Mouse (Mus musculus) hindbrain, embryonic 16.5 days (tissue): ENCODE results near the gene Carmil2. TPM values are rescaled to one million over a fixed set of nuclear protein-coding genes. Genes with fewer than 3 reads are reported as not detected.

ENCODE experiments used
- ATAC-seq: fragments of 200-750 bp; cut with Nextera tagmentation; 2 replicates; pipeline ENCODE4 v1.8.0; 2017; ENCODE audit warnings: moderate TSS enrichment, moderate library complexity
- H3K27ac ChIP-seq: fragments of 300-500 bp; sonication (generic); 2 replicates; pipeline ENCODE4 v1.5.1; 2014; ENCODE audit warnings: low read depth, mild to moderate bottlenecking, control low read depth, low read length, moderate library complexity
- H3K27me3 ChIP-seq: fragments of 300-500 bp; sonication (generic); replicated peaks from 2 replicates; pipeline ENCODE4 v1.6.1; 2014; ENCODE audit warnings: low read length; ENCODE audit not compliant: control insufficient read depth, insufficient read depth
- H3K36me3 ChIP-seq: fragments of 300-500 bp; sonication (generic); 2 replicates; pipeline ENCODE4 v1.6.1; 2014; ENCODE audit warnings: mild to moderate bottlenecking, low read length, moderate library complexity, mixed read lengths; ENCODE audit not compliant: control insufficient read depth, insufficient read depth
- H3K4me1 ChIP-seq: fragments of 300-500 bp; sonication (generic); 2 replicates; pipeline ENCODE4 v1.6.1; 2014; ENCODE audit warnings: low read depth, low read length; ENCODE audit not compliant: control insufficient read depth, insufficient read depth
- H3K4me2 ChIP-seq: fragments of 300-500 bp; sonication (generic); 2 replicates; pipeline ENCODE4 v1.6.1; 2014; ENCODE audit warnings: mild to moderate bottlenecking, low read length, control low read depth, moderate library complexity
- H3K4me3 ChIP-seq: fragments of 300-500 bp; sonication (generic); 2 replicates; pipeline ENCODE4 v1.5.1; 2014; ENCODE audit warnings: mild to moderate bottlenecking, low read length, control low read depth, moderate library complexity
- H3K9ac ChIP-seq: fragments of 300-500 bp; sonication (generic); 2 replicates; pipeline ENCODE4 v1.6.1; 2014; ENCODE audit warnings: low read depth, mild to moderate bottlenecking, control low read depth, low read length, moderate library complexity
- H3K9me3 ChIP-seq: fragments of 300-500 bp; sonication (generic); 2 replicates; pipeline ENCODE4 v1.6.1; 2014; ENCODE audit warnings: mild to moderate bottlenecking, low read length, moderate library complexity; ENCODE audit not compliant: control insufficient read depth
- WGBS: fragments of 180-500 bp; shearing (Covaris S2); extraction: QIAGEN DNeasy Blood & Tissue Kit; methylation state at CpG from one replicate; pipeline ENCODE4 v1.1.7; 2014; 5-methylcytosine and 5-hydroxymethylcytosine counted together
- polyA plus RNA-seq: library from polyadenylated mRNA; unstranded; fragments of >200 nt; fragmentation: Nextera tagmentation; extraction: Ambion mirVana; gene quantifications from 2 replicates; pipeline ENCODE4 v1.2.1, GENCODE M21; 2015

Carmil2 gene
- polyA plus RNA-seq, 1 experiment from 2014 or later = 22.0 TPM

DNA sequence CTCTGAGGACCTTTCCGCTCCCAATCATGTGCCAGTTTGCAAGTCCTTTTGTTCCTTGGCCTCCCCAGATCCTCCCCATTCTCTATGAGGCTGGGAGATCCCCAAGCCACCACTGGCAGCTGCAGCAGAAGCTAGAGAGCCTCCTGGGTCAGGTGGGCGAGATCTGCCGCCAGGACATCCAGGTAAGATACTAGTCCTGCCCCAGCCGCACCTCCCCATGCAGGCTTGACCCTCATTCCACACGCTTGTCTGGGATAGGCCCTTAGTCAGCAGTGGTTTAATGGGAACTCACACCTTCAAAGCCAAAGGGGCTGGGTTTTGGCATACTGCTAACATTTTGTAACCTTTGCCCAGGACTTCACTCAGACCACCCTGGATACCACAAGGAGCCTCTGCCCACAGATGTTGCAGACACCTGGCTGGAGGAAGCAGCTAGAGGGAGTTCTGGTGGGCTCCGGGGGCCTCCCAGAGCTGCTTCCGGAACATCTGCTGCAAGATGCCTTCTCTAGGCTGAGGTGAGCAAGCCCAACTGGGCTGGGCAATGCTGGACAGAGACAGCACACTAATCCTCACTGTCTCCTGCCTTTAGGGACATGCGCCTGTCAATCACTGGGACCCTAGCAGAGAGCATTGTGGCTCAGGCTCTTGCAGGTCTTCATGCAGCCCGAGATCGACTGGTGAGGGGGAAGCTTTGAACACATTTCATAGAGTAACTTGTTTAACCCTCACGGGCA is 6.5 kb downstream of the Carmil2 start:
- Histone ChIP-seq H3K4me2 (no peak overlapping the region), H3K4me3 (no peak overlapping the region), H3K4me1 (peaks cover 9% of the 10 kb centered on the region), H3K27ac (no peak overlapping the region), H3K36me3 (peaks cover 10% of the 10 kb centered on the region), H3K27me3 (no peaks in the 10 kb centered on the region), H3K9ac (no peak overlapping the region), H3K9me3 (no peaks in the 10 kb centered on the region)
- ATAC-seq = no peak
- 96% methylated on average over 11 of the region's 11 CpGs for WGBS

DNA sequence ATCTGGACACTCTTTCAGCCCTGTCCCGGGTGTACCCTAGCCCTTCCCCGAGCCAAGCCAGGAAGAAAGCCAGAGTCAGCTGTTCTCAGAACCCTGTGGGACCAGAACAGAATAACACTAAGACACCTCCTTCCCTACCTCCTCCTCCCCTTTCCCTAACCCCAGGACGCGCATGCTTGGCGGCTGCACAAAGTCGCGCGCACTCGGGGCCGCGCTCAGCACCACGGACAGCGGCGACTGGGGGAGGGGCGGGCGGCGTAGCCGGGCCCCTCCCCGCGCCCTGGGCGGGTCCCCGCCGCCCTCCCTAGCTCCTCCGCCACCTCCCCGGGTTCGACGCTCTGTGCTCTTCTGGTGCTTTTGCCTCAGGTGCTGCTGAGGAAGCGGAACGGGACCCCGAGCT is 7.6 kb downstream of the Carmil2 start:
- Histone ChIP-seq H3K36me3 (peaks cover 21% of the 10 kb centered on the region), H3K27me3 (no peaks in the 10 kb centered on the region), H3K4me1 (peaks cover 9% of the 10 kb centered on the region), H3K9ac (peak overlapping the region; percentile 82), H3K27ac (peak overlapping the region; percentile 85), H3K4me2 (peak overlapping the region; percentile 72), H3K4me3 (peak overlapping the region; percentile 60), H3K9me3 (no peaks in the 10 kb centered on the region)
- 1% methylated on average over 28 of the region's 30 CpGs for WGBS
- ATAC-seq = peak; percentile 72

DNA sequence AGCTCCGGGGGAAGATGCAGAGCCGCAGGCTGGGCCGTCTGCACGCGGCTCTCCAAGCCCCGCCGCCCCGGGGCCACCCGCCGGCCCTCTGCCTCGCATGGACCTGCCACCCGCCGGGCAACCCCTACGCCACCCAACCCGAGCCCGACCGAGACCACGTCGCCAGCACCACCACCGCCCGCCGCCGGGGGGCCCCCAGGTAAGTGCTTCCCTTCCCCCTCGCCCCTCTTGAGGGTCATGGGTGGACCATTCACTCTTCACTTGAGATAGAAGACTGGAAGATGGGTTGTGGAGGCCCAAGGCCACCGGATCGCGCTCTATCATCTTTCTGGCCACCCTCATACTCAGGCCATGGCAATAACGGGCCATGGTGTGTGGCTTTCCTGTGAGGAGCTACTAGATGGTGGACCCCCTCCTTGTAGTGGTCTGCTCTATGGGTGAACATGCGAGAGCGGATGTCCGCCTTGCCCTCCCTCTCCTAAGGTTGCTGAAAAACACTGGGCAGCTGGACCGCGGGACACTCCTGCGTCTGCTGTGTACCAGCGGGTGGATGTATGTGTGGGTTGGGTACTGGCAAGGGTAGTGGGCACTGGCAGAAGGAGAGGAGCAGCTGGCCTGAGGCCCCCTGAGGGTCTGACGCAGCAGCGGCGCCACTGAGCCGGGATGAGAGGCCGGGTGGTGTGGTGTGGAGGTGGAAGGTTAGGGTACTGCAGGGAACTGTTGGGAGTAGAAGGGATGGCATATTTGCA is 8.2 kb downstream of the Carmil2 start:
- peaks cover 9% of the 10 kb centered on the region for H3K4me1 ChIP-seq
- WGBS = 6% methylated on average over 27 of the region's 40 CpGs
- H3K27me3 ChIP-seq = no peaks in the 10 kb centered on the region
- peak overlapping the region; percentile 82 for H3K9ac ChIP-seq
- peak; percentile 53 for ATAC-seq
- peak overlapping the region; percentile 85 for H3K27ac ChIP-seq
- H3K9me3 ChIP-seq = no peaks in the 10 kb centered on the region
- H3K4me2 ChIP-seq = peak overlapping the region; percentile 72
- H3K4me3 ChIP-seq = peak overlapping the region; percentile 60
- H3K36me3 ChIP-seq = peaks cover 23% of the 10 kb centered on the region

DNA sequence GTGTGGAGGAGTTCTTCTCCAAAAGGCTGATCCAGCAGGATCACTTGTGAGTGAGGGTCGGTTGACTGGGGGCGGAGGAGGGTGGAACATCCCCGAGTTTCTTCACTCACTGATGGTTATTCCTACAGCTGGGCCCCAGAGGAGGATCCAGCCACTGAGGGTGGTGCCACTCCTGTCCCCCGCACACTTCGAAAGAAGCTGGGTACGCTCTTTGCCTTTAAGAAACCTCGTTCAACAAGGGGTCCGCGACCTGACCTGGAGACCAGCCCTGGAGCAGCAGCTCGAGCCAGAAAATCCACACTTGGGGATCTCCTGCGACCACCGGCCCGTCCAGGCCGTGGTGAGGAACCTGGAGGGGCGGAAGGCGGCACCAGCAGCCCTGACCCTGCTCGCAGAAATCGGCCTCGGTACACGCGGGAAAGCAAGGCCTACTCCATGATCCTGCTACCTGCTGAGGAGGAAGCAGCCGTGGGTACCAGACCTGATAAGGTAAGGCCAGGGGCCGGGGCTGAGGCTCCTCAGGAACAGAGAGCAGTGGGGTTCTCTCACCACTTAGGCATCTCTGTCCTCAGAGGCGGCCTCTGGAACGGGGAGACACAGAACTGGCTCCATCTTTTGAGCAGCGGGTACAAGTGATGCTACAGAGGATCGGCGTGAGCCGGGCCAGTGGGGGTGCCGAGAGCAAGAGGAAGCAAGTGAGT is 9.2 kb downstream of the Carmil2 start:
- Histone ChIP-seq H3K27ac (peak overlapping the region; percentile 85), H3K9ac (peak overlapping the region; percentile 82), H3K4me3 (peak overlapping the region; percentile 60), H3K27me3 (no peaks in the 10 kb centered on the region), H3K36me3 (peaks cover 26% of the 10 kb centered on the region), H3K4me1 (peaks cover 18% of the 10 kb centered on the region), H3K9me3 (no peaks in the 10 kb centered on the region), H3K4me2 (peak overlapping the region; percentile 72)
- WGBS = 81% methylated on average over 30 of the region's 30 CpGs
- no peak for ATAC-seq

DNA sequence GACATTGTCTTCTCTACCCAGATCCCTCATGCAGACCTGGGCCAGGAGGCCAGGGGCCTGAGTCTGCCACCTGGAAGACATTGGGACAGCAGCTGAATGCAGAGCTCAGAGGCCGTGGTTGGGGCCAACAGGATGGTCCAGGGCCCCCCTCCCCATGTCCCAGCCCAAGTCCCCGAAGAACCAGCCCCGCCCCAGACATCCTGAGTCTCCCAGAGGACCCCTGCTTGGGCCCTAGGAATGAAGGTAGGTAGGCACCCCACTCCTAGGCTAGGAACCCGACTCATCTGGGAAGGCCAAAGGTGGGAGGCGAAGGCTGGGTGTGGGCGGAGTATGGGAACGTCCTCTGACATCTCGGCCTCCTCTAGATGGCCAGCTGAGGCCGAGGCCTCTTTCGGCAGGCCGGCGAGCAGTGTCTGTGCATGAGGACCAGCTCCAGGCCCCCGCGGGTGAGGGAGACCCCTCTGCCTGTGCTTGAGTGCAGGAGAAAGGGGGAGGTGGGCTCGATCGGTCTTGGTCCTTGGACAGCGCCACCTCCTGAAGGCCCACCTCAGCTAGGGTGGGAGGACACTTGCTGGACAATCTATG is 11.2 kb downstream of the Carmil2 start:
- H3K4me1 ChIP-seq = peaks cover 26% of the 10 kb centered on the region
- no peak for ATAC-seq
- H3K4me2 ChIP-seq = no peak overlapping the region
- no peaks in the 10 kb centered on the region for H3K27me3 ChIP-seq
- WGBS = 91% methylated on average over 17 of the region's 17 CpGs
- no peak overlapping the region for H3K27ac ChIP-seq
- H3K9me3 ChIP-seq = no peaks in the 10 kb centered on the region
- no peak overlapping the region for H3K9ac ChIP-seq
- H3K4me3 ChIP-seq = no peak overlapping the region
- H3K36me3 ChIP-seq = peaks cover 26% of the 10 kb centered on the region

DNA sequence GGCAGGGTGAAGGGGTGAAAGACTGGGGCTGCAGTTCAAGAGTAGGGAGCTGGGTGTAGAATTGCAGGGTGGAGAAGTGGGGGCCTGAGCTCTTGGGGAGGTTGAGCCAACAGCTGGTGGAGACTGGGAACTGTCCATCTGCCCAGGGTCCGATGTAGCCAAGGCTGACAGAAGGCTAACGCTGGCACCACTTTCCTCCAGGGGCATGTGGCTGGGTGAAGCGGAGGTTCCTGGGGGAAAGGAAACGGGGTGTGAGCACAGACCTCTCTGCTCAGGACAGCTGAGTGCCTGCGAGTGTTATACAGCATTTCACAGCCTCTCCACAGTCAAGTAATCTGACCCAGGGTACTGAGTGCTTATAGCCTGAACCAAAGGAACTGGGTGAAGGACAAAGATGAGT is 12.7 kb downstream of the Carmil2 start:
- H3K9ac ChIP-seq = no peak overlapping the region
- H3K27me3 ChIP-seq = no peaks in the 10 kb centered on the region
- no peak overlapping the region for H3K4me3 ChIP-seq
- H3K27ac ChIP-seq = no peak overlapping the region
- peaks cover 30% of the 10 kb centered on the region for H3K4me1 ChIP-seq
- 83% methylated on average over 5 of the region's 5 CpGs for WGBS
- H3K4me2 ChIP-seq = no peak overlapping the region
- no peak for ATAC-seq
- H3K9me3 ChIP-seq = no peaks in the 10 kb centered on the region
- peaks cover 28% of the 10 kb centered on the region for H3K36me3 ChIP-seq

DNA sequence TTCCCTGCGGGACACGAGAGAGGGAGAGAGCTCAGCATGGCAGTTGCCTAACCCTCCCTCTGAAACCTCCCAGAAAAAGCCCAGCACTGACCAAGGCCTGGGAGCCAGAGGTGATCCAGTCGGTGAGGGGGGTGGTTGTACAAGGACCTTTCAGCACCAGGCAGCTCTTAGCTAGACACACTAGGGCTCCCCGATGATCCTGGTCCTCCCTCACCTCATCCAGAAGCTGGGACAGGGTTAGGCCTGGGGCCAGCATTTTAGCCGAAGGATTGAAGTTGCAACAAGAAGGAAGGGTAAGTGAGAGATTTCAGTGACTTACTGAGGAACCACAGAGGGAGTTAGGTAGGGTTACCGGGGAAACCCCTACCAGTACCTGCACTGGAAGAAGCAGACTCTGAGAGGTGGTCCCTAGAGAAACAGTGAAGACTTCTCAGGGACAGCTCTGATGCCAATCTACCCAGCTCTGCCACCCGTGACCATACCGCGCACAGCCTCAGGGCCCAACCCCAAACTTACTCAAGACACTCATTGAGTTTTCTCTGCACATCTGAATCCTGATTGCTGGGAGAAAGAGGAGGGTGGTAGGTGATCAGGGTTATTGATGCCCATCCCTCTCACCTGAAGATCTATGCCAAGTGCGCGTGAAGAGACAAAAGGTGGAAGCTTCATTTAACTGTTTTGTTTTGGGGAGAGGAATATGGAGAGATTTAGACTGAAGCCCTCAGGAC is 13.6 kb downstream of the Carmil2 start:
- Histone ChIP-seq H3K27me3 (no peaks in the 10 kb centered on the region), H3K4me1 (peaks cover 30% of the 10 kb centered on the region), H3K36me3 (peaks cover 33% of the 10 kb centered on the region), H3K9ac (peak overlapping the region; percentile 80), H3K4me2 (peak overlapping the region; percentile 98), H3K27ac (no peak overlapping the region; the same call in 1 of the 2 replicates), H3K9me3 (no peaks in the 10 kb centered on the region), H3K4me3 (peak overlapping the region; percentile 82)
- 85% methylated on average over 11 of the region's 11 CpGs for WGBS
- ATAC-seq = no peak

DNA sequence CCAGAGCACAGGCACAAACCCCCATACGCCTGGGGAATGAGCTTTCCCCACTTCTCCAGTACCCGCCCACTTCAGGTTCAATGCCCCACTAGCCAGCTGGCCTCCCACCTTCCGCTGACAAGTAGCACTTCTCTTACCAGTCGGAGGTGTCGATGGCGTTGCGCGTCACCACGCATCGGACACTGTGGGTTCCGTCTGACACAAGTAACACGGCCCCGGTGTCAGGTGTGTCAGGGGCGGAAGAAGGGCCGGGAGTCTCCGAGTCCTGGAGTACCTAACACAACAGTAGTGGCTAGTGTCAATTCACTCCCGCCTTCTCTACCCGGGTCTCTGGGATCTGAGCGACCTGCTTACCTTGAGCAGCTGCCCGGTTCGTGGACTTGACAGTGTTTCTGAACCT is 14.5 kb downstream of the Carmil2 start:
- Histone ChIP-seq H3K36me3 (peaks cover 32% of the 10 kb centered on the region), H3K4me2 (peak overlapping the region; percentile 98), H3K9me3 (no peaks in the 10 kb centered on the region), H3K27ac (peak overlapping the region; percentile 95), H3K4me3 (peak overlapping the region; percentile 82), H3K9ac (peak overlapping the region; percentile 80), H3K4me1 (peaks cover 24% of the 10 kb centered on the region), H3K27me3 (no peaks in the 10 kb centered on the region)
- under 1% methylated on average over 21 of the region's 21 CpGs for WGBS
- peak; percentile 60 for ATAC-seq
